Mouse (Mus musculus) gastrocnemius, postnatal 4 days (tissue): ENCODE measurements around the gene Pdcd1. TPM values are rescaled to one million over a fixed set of nuclear protein-coding genes. Genes with fewer than 3 reads are reported as not detected.
"Not testable (repeated sequence)": the region's sequence is repeated elsewhere in the genome, so short reads cannot be mapped to it uniquely, and the experiment has no call there.

Experiments
- DNase-seq, 2 experiments: peaks; one replicate each; pipeline ENCODE4 v3.0.0; 2021 to 2022; ENCODE audit warnings: low spot score in 2 of 2, mixed read lengths in 2 of 2
- total RNA-seq, 2 experiments: library from RNA; stranded (reverse); gene quantifications; 2 replicates each; pipeline ENCODE4 v1.2.3; 2021

The Pdcd1 gene
- total RNA-seq, 2 experiments from 2014 or later = not detected

DNA sequence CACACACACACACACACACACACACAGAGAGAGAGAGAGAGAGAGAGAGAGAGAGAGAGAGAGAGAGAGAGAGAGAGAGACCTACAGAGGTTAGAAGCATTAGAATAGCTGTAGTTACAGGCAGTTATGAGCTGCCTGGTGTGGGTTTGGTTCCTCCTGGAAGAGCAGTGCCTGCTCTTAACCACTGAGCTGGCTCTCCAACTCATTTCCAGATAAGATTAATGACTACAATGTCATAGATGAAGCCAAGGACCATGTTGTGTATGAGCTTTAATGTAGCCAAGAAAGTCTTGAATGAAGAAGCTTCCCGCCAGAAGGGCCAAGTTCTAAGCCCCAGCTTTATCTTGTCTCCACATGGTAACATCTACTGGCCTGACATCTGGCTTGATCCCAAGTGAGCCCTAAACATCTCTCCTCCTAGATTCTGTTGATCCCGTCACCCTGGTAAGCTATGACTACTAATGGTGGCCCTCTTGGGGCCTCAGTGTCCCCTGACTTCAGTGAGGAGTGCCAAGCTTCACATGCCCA lies 19.2 kb downstream of the Pdcd1 start:
- no peak for DNase-seq

GRCm38 (mm10) chr1:94028741-94029140 lies 23.6 kb downstream of the Pdcd1 start:
- DNase-seq = no peak

DNA sequence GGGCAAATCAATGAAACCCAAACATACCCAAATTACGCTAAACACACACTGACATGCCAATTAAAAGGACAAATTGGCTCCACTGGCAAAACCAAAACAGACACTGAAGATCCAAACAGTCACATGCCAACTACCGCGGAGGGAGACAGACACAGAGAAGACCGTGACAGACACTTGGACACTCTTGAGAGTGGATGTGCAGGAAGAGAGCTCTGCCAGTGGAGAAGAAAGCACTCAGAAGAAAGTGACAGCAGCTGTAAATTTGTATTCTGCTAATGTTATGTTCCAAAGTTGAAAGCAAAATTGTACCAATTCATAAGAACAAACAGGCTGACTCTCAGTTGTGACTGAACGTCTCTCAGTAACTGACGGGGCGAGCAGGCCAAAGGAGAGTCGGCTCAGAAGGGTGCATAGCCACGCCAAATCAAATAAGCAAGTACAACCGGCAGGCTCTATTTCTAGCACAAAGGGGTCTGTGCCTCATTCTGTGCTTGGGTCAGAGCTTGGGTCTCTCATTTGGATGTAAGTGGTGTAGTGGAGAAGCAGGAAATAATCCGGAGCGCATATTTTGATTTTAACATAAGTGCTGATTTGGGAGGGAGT lies 24.7 kb downstream of the Pdcd1 start:
- no peak for DNase-seq

GRCm38 (mm10) chr1:94020151-94020550 lies 32.2 kb downstream of the Pdcd1 start, which contains the start of gene Neu4:
Gene Neu4 (plus strand): TSS chr1:94020451.
- no peak for DNase-seq

GRCm38 (mm10) chr1:94011643-94012042 lies 40.7 kb downstream of the Pdcd1 start:
- DNase-seq = no peak

- not testable (repeated sequence) for DNase-seq
Measured at GRCm38 (mm10) chr1:94008826-94009225, 43.5 kb downstream of the Pdcd1 start.

DNA sequence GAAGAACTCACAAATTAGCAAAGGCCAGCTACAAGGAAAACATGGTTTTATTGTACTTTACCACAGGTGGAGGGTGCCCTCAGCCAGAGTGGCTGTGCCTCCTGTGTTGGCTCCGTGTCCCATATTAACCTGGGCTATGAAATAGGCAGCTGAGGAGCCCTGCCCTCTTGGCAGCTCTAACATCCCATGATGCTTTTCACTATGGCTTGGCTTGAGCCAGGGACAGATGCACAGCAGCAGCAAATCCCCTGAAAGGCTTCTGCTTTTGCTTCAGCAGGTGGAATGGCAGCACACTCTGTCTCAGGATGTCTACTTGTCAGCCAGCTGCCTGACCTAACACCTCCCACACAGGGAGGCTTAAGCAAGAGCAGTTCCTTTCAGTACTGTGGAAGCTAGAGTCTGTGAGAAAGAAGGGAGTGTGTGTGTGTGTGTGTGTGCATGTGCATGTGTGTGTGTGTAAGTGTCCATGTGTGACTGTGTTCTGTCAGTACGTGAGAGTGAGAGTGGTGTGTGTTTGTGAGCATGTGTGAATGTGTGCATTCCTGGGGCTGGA lies 46.3 kb downstream of the Pdcd1 start:
- DNase-seq = not testable (repeated sequence)

DNA sequence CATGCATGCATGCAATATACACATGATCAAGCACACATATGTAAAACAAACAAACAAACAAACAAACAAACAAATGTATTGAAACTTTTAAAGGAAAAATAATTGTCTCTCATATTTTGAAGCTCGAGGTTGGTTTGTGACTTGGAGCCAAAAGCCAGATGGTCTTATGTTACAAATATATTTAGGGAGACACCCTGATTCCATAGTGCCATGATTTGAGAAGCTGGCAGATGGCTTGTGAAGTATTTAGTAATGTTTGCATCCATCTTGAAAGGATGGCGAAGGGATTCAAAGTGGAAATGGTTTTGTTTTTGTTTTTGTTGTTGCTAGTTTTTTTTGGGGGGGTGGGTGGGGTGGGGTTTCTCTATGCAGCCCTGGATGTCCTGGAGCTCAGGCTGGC lies 51.3 kb downstream of the Pdcd1 start:
- no peak for DNase-seq

DNA sequence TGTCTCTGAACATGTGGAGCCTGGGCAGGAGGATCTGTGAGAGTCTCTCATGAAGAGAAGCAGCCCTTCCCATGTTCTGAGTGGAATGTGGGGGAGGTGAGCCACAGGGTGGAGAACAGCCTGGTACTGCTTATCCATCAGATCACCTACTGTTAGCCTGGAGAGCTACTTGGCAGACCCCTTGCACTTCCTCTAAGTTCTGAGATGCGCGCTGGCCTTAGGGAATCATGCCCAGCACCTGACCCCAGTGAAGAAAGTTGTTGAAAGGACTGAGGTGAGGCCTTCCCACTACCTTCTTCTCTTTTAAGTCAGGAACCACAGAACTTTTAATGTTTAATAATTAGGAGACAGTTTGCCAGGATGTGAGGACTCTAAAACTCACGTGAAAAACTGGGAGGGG lies 60.9 kb downstream of the Pdcd1 start:
- not testable (repeated sequence) for DNase-seq

DNA sequence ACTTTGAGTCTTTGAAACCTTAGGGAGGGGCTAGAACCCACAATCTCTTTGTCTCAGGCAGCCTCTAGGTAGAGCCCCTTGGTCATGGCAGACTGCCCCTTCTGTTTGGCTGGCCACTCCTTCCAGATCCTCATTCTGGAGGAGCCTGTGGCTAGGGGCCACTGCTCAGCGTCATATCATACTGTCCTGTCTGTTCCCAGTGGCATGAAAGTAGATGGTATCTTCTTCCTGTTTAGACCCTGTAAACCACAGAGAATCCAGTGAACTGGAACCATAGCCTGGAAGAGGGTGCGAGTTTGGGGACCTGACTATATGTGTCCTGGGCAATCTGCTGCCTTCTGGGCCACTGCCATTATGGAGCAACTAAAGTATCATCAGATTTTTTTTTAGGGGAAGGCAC lies 61.3 kb downstream of the Pdcd1 start:
- not testable (repeated sequence) for DNase-seq

- DNase-seq = not testable (repeated sequence)
Measured at GRCm38 (mm10) chr1:93990209-93990608, 62.1 kb downstream of the Pdcd1 start, which contains the start of gene Gal3st2c. Gene Gal3st2c (plus strand): TSS chr1:93990509.

DNA sequence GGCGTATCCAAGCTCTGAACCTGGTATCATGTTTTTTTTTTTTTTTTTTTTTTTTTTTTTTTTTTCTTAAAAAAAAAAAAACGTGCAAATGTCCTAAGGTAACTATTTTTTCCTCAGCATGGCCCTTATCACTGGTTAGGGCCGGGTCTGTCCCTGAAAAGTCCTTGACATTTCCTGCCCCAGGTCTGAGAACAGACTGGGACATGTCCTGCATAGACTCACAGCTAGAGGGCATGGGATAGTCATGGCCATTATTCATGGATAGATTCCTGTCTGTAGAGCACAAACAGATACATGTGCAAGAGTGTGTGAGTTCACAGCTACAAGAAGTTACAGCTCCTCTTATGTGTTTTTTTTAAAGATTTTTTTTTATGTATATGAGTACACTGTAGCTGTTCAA lies 63.6 kb downstream of the Pdcd1 start:
- no peak for DNase-seq

Other genes with a start within 250 kb of the Pdcd1 start
- 1 to 10 TPM; 6.5 to 7.9 TPM for gene Ing5, start 248.6 kb downstream of the Pdcd1 start, total RNA-seq
- 10 to 100 TPM; 19.6 to 24.0 TPM for gene D2hgdh, start 227.6 kb downstream of the Pdcd1 start, total RNA-seq
- gene Gal3st2, start 191.2 kb downstream of the Pdcd1 start, total RNA-seq = under 1 TPM; 0.73 to 0.74 TPM
- under 1 TPM in 1 of 2 experiments, not detected in 1; 0.12 TPM for gene Gal3st2b, start 134.2 kb downstream of the Pdcd1 start, total RNA-seq
- gene Gal3st2c, start 62.0 kb downstream of the Pdcd1 start, total RNA-seq = under 1 TPM in 1 of 2 experiments, not detected in 1; 0.05 TPM
- not detected for gene Neu4, start 32.1 kb downstream of the Pdcd1 start, total RNA-seq